Mouse (Mus musculus) forebrain, postnatal 0 days (tissue): ENCODE data around the gene Gfi1b. TPM values are rescaled to one million over a fixed set of nuclear protein-coding genes. Genes with fewer than 3 reads are reported as not detected.

Experiments
- ATAC-seq: fragments of 200-750 bp; cut with Nextera tagmentation; 2 replicates; pipeline ENCODE4 v1.8.0; 2017; ENCODE audit warnings: mild to moderate bottlenecking, moderate library complexity
- DNase-seq: peaks from one replicate; pipeline ENCODE4 v3.0.0-alpha.2; 2015
- H3K27ac ChIP-seq: fragments of 300-500 bp; sonication (generic); 2 replicates; pipeline ENCODE4 v1.5.1; 2014; ENCODE audit warnings: low read depth, mild to moderate bottlenecking, antibody characterized with exemption, low read length, moderate library complexity, mixed read lengths
- H3K27me3 ChIP-seq: fragments of 300-500 bp; sonication (generic); 2 replicates; pipeline ENCODE4 v1.6.1; 2014; ENCODE audit warnings: mild to moderate bottlenecking, low read length, mixed read lengths; ENCODE audit not compliant: insufficient read depth
- H3K36me3 ChIP-seq: fragments of 300-500 bp; sonication (generic); 2 replicates; pipeline ENCODE4 v1.6.1; 2014; ENCODE audit warnings: mild to moderate bottlenecking, moderate library complexity; ENCODE audit not compliant: insufficient read depth
- H3K4me1 ChIP-seq: fragments of 300-500 bp; sonication (generic); 2 replicates; pipeline ENCODE4 v1.6.1; 2014; ENCODE audit warnings: antibody characterized with exemption; ENCODE audit not compliant: insufficient read depth
- H3K4me2 ChIP-seq: fragments of 300-500 bp; sonication (generic); 2 replicates; pipeline ENCODE4 v1.6.1; 2014; ENCODE audit warnings: low read depth, mild to moderate bottlenecking, moderate library complexity
- H3K4me3 ChIP-seq: fragments of 300-500 bp; sonication (generic); 2 replicates; pipeline ENCODE4 v1.5.1; 2014; ENCODE audit warnings: low read depth, low read length, mixed read lengths
- H3K9ac ChIP-seq: fragments of 300-500 bp; sonication (generic); 2 replicates; pipeline ENCODE4 v1.6.1; 2014; ENCODE audit warnings: mild to moderate bottlenecking
- H3K9me3 ChIP-seq: fragments of 300-500 bp; sonication (generic); 2 replicates; pipeline ENCODE4 v1.6.1; 2016; ENCODE audit warnings: low read length
- CTCF ChIP-seq: sonication (generic); IDR thresholded peaks from 2 replicates; pipeline ENCODE4 v1.5.1; 2016; ENCODE audit warnings: antibody characterized with exemption, control low read depth, low read depth
- WGBS: fragments of 180-500 bp; shearing (Covaris S2); extraction: QIAGEN DNeasy Blood & Tissue Kit; methylation state at CpG from one replicate; pipeline ENCODE4 v1.1.7; 2014; 5-methylcytosine and 5-hydroxymethylcytosine counted together
- polyA plus RNA-seq: library from polyadenylated mRNA; unstranded; fragments of >200 nt; fragmentation: Nextera tagmentation; extraction: Ambion mirVana; gene quantifications from 2 replicates; pipeline ENCODE4 v1.2.1, GENCODE M21; 2015
- total RNA-seq: library from RNA; depleted of rRNA; stranded (reverse); fragments of >200 nt; gene quantifications from 2 replicates; pipeline ENCODE4 v1.2.3, GENCODE M21; 2014

Gene Gfi1b
- total and polyA plus RNA-seq, 2 experiments from 2014 or later, result not detected

DNA sequence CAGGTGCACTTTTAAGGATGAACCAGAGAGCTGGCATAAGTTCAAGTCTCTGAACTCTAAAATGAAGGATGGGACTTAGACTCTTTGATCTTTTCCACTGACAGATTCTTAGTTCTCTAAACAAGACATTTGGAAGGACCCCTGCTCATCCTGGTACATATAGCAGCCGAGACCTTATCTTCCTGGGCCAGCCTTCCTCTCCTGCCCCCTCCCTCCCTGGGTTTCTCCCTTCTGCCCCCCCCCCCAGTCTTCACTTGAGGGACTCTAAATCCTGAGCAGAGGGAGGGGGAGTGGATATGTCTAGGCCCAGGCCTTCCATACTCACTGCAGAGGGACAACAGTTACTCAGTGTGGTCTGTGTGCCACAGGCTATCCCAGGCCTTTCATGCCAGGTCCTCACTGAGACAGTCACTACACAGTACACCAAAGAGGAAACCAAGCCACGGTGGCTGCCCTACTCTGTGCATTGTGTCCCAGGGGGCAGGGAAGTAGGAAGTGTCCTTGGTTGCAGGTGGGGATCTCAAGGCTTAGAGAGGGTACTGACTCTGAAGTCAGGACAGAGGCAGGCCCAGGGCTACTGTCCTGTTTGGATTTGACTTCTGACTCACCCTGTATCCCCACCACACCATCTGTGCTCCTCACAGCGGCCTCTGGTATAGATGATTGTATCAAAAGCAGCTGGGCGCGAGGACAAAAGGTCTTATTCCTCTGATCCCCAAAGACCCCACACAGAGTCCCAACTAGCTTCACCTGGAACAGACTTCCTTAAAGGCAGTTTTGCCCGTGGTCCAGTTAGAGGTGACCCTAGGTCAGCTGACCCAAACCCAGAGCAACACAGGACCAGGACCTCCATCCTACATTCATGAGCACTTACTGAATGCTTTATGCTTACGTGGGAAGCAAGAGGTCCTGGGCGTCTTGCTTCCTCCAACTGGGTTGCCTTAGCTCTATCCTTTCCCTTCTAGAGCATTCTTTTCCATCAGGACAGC, 4.0 kb downstream of the Gfi1b start:
- TF ChIP-seq CTCF, result no peak
- no peaks in the 10 kb centered on the region for H3K36me3 ChIP-seq
- no peak for ATAC-seq
- H3K4me1 ChIP-seq, result no peaks in the 10 kb centered on the region
- H3K27ac ChIP-seq, result no peak overlapping the region
- no peak overlapping the region for H3K4me3 ChIP-seq
- H3K27me3 ChIP-seq, result 0 out of 2 replicates have a peak, but pooled peaks cover 4% of the 10 kb centered on the region
- 77% methylated on average over 8 of the region's 8 CpGs for WGBS
- H3K9me3 ChIP-seq, result no peaks in the 10 kb centered on the region
- no peak for DNase-seq
- H3K9ac ChIP-seq, result no peak overlapping the region
- no peak overlapping the region for H3K4me2 ChIP-seq

DNA sequence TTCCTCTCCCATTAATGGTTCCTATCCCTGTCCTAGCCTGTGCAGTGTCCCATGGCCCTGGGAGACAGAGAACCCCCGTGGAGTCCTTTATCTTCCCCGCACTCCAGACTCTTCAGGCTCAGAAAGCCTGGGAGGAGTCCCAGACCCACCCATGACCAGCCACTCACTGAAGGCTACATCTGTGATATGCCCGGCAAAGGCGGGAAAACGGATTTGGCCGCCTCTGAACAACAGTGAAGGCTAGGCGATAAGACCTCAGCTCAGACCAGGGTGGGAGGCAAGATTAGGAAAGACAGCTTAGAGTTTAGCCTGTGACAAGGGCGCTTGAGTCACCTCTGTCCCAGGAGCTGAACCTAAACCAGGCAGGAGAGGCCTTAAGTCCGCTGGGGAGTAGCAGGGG, 4.9 kb downstream of the Gfi1b start:
- H3K27ac ChIP-seq, result no peak overlapping the region
- TF ChIP-seq CTCF, result no peak
- H3K4me3 ChIP-seq, result no peak overlapping the region
- no peak overlapping the region for H3K9ac ChIP-seq
- H3K27me3 ChIP-seq, result 0 out of 2 replicates have a peak, but pooled peaks cover 4% of the 10 kb centered on the region
- ATAC-seq (no peak), DNase-seq (no peak)
- 84% methylated on average over 9 of the region's 9 CpGs for WGBS
- no peaks in the 10 kb centered on the region for H3K36me3 ChIP-seq
- no peaks in the 10 kb centered on the region for H3K9me3 ChIP-seq
- H3K4me2 ChIP-seq, result no peak overlapping the region
- no peaks in the 10 kb centered on the region for H3K4me1 ChIP-seq

DNA sequence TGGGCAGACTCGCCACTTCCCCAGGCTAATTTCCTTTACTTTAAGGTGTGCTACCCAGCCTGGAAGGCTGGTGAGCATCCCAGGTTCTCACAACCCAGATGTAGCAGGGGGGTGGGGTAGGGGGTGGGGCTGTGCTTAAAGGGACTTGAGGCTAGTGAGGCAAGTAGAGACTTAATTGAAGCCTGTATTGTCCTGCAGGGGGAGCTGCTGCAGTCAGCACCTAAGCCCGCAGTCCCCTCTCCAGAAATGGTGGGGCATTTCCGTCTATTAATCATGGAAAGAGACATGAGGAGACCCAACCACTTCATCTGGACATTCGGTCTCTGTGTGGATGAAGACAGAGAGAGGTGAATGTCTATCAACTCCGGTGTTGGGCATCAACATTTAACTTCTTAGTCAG, 5.4 kb downstream of the Gfi1b start:
- Histone ChIP-seq H3K27ac (no peak overlapping the region), H3K9me3 (no peaks in the 10 kb centered on the region), H3K9ac (no peak overlapping the region), H3K36me3 (no peaks in the 10 kb centered on the region), H3K4me2 (no peak overlapping the region), H3K4me3 (no peak overlapping the region), H3K27me3 (0 out of 2 replicates have a peak, but pooled peaks cover 4% of the 10 kb centered on the region), H3K4me1 (no peaks in the 10 kb centered on the region)
- DNase-seq (no peak), ATAC-seq (no peak)
- 49% methylated on average over 5 of the region's 5 CpGs for WGBS
- 0 out of 2 replicates have a peak, but pooled peaks have one; percentile 6 for TF ChIP-seq CTCF

DNA sequence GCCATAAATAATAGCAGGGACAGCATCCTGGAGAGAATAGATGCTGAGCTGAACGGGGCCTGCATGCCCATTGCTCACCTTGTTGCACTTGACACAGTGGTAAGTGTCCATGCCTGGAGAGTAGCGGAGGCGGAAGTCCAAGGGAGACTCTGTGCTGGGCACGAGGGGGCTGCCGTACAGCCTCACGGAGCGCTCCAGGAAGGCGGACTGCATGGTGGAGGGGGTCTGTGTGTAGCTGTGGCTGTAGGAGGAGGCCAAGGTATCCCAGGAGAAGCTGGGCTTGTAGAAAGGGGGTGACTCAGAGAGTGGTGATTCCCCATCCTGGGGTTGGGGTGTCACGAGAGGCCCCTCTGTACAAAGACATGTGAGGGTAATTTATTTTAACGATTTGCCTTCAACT, 8.2 kb downstream of the Gfi1b start:
- 89% methylated on average over 10 of the region's 10 CpGs for WGBS
- Histone ChIP-seq H3K9me3 (no peaks in the 10 kb centered on the region), H3K9ac (no peak overlapping the region), H3K27ac (no peak overlapping the region), H3K36me3 (no peaks in the 10 kb centered on the region), H3K4me1 (no peaks in the 10 kb centered on the region), H3K4me2 (no peak overlapping the region), H3K4me3 (no peak overlapping the region), H3K27me3 (no peaks in the 10 kb centered on the region)
- no peak for TF ChIP-seq CTCF
- ATAC-seq, result no peak
- DNase-seq, result no peak

DNA sequence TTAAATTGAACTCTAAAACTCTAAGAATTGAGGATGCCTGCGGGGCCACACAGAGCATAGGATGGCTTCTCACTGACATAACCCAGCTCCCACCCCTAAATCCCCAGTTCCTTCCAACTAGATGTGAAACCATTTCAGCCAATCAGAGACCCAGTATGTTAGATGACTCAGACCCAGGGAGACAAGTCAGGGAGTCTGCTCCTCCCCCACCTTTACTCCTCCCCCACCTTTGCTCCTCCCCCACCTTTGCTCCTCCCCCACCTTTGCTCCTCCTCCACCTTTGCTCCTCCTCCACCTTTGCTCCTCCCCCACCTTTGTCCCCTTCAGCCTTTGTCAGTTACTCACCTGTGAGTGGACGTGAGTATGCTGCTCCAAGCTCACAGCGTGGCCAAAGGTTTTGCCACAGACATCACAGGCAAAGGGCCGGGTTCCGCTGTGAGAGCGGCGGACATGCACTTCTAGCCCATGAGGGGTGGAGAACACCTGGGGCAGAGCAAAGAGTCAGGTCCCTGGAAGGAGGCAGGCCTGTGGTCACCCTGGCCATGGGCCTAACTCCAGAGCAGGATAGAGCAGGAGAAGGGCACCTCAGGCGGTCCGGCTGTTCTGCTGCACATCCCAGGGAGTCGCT, 9.2 kb downstream of the Gfi1b start:
- TF ChIP-seq CTCF, result no peak
- H3K4me1 ChIP-seq, result no peaks in the 10 kb centered on the region
- H3K36me3 ChIP-seq, result no peaks in the 10 kb centered on the region
- H3K9me3 ChIP-seq, result no peaks in the 10 kb centered on the region
- WGBS, result 64% methylated on average over 10 of the region's 10 CpGs
- ATAC-seq (no peak), DNase-seq (no peak)
- no peaks in the 10 kb centered on the region for H3K27me3 ChIP-seq
- H3K4me2 ChIP-seq, result no peak overlapping the region
- no peak overlapping the region for H3K27ac ChIP-seq
- H3K9ac ChIP-seq, result no peak overlapping the region
- H3K4me3 ChIP-seq, result no peak overlapping the region

DNA sequence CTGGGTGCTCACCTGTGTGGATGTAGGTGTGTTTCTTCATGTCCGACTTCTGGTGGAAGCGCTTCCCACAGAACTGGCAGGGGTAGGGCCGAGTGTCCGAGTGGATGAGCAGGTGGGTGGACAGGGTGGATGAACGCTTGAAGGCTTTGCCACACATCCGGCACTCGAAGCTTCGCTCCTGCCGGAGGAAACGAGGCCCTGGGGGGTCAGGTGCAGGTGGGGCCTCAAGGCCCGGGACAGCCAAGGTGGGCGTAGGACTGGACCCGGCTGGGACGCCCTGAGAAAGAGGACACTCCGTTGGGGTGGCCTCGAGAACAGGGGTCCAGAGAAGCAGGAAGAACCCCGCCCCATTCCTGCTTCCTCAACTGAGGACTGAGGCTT, 10.4 kb downstream of the Gfi1b start:
- H3K27me3 ChIP-seq, result no peaks in the 10 kb centered on the region
- no peaks in the 10 kb centered on the region; the same call in 1 of the 2 replicates for H3K36me3 ChIP-seq
- H3K4me1 ChIP-seq, result no peaks in the 10 kb centered on the region
- WGBS, result 89% methylated on average over 17 of the region's 17 CpGs
- no peak overlapping the region for H3K27ac ChIP-seq
- no peak for TF ChIP-seq CTCF
- H3K4me2 ChIP-seq, result no peak overlapping the region
- ATAC-seq, result no peak
- no peak for DNase-seq
- no peak overlapping the region for H3K9ac ChIP-seq
- H3K9me3 ChIP-seq, result no peaks in the 10 kb centered on the region
- H3K4me3 ChIP-seq, result no peak overlapping the region

DNA sequence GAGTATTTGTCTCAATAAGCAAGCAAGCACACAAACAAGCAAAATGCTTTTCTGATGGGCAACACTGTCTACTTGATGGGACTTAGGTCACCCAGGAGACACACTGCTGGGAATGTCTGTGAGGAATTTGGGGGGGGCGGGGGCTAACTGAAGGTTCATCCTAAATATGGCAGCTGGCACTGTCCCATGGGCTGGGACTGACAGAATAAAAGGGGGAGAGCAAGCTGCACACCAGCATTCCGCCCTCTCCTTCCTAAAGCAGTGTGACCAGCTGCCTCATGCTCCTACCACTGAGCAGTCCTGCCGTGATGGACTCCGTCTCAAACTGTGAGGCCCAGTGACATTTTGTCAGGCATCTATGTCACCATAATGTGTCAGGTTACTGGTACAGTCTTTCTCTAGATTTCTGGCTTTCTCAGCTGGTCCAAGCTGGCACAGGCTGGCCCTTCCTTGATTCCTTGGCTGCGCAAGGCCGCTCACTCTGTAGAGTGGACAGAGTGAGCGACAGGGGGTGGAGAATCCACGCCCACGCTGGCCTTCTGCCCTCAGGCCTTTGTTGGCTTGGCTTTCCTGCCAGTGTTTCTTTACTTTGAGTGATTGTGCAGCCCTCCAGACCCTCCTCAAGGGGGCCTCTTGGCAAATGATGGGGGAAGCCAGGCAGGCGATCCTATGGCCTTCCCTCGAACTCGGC, 10.9 kb downstream of the Gfi1b start:
- ATAC-seq (no peak), DNase-seq (peak; percentile 2)
- Histone ChIP-seq H3K4me1 (no peaks in the 10 kb centered on the region), H3K27ac (no peak overlapping the region), H3K9ac (no peak overlapping the region), H3K36me3 (no peaks in the 10 kb centered on the region; the same call in 1 of the 2 replicates), H3K9me3 (no peaks in the 10 kb centered on the region), H3K4me3 (no peak overlapping the region), H3K4me2 (no peak overlapping the region), H3K27me3 (no peaks in the 10 kb centered on the region)
- no peak for TF ChIP-seq CTCF
- 61% methylated on average over 12 of the region's 12 CpGs for WGBS
